Mouse (Mus musculus) forebrain, embryonic 10.5 days (tissue): ENCODE measurements around the gene Hist1h3f. TPM values are rescaled to one million over a fixed set of nuclear protein-coding genes. Genes with fewer than 3 reads are reported as not detected.
"Not testable (repeated sequence)": the region's sequence is repeated elsewhere in the genome, so short reads cannot be mapped to it uniquely, and the experiment has no call there.

Experiments
- DNase-seq: peaks from one replicate; pipeline ENCODE4 v3.0.0-alpha.2; 2017; ENCODE audit warnings: low spot score; ENCODE audit errors: extremely low spot score
- H3K27ac ChIP-seq: fragments of 300-500 bp; sonication (generic); 2 replicates; pipeline ENCODE4 v1.5.1; 2016; ENCODE audit warnings: mild to moderate bottlenecking
- H3K27me3 ChIP-seq: fragments of 300-500 bp; sonication (generic); 2 replicates; pipeline ENCODE4 v1.6.1; 2016; ENCODE audit warnings: mild to moderate bottlenecking; ENCODE audit not compliant: poor library complexity, severe bottlenecking
- H3K36me3 ChIP-seq: fragments of 300-500 bp; sonication (generic); replicated peaks from 2 replicates; pipeline ENCODE4 v1.6.1; 2016; ENCODE audit warnings: mild to moderate bottlenecking, moderate library complexity
- H3K4me1 ChIP-seq: fragments of 300-500 bp; sonication (generic); 2 replicates; pipeline ENCODE4 v1.6.1; 2016
- H3K4me3 ChIP-seq: fragments of 300-500 bp; sonication (generic); 2 replicates; pipeline ENCODE4 v1.5.1; 2016; ENCODE audit warnings: mild to moderate bottlenecking, moderate library complexity
- H3K9me3 ChIP-seq: fragments of 300-500 bp; sonication (generic); 2 replicates; pipeline ENCODE4 v1.6.1; 2016; ENCODE audit warnings: mild to moderate bottlenecking, moderate library complexity
- WGBS: fragments of 180-500 bp; shearing (Covaris S2); methylation state at CpG from one replicate; pipeline ENCODE4 v1.1.7; 2016; 5-methylcytosine and 5-hydroxymethylcytosine counted together
- polyA plus RNA-seq: library from polyadenylated mRNA; unstranded; fragments of >200 nt; fragmentation: Nextera tagmentation; extraction: Ambion mirVana; gene quantifications from 2 replicates; pipeline ENCODE4 v1.2.1, GENCODE M21; 2016

Hist1h3f gene
- polyA plus RNA-seq, 1 experiment from 2014 or later: 1.7 TPM

DNA sequence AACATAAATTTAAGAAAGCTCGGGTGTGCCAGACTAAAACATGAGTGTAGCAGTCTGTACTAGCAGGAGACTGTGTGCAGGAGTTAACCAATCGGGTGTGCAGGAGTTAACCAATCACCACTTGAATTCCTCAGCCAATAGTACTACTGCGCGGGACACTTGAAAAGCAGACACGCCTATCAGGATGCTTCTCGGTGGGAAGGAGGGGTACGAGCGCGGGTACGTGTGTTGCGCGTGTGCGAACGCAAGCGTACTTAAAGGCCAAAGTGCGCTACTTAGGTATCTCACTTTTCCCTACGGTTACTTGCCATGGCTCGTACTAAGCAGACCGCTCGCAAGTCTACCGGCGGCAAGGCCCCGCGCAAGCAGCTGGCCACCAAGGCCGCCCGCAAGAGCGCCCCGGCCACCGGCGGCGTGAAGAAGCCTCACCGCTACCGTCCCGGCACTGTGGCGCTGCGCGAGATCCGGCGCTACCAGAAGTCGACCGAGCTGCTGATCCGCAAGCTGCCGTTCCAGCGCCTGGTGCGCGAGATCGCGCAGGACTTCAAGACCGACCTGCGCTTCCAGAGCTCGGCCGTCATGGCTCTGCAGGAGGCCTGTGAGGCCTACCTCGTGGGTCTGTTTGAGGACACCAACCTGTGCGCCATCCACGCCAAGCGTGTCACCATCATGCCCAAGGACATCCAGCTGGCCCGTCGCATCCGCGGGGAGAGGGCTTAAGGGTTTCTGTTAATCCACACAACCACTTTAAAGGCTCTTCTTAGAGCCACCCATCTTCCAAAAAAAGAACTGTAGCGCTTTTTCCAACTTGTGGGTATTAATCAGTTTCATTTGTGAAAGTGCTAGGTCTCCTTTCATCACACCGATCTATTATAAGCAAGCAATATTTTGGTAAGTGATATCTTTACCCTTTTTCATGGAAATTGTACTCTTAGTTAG is 8.4 kb upstream of the Hist1h3f start, which contains the start of gene Hist1h3g:
Hist1h3g (plus strand) TSS at position 286 of the 939 bp plus-strand sequence.
- H3K9me3 ChIP-seq, H3K27me3 ChIP-seq, H3K36me3 ChIP-seq: not testable (repeated sequence)
- peaks cover 43% of the 10 kb centered on the region for H3K4me1 ChIP-seq
- peak within 1 kb of the TSS; percentile 92 for H3K27ac ChIP-seq
- peak; percentile 90 for DNase-seq
- peak within 1 kb of the TSS; percentile 54 for H3K4me3 ChIP-seq
- under 1% methylated on average over 46 of the region's 62 CpGs for WGBS

DNA sequence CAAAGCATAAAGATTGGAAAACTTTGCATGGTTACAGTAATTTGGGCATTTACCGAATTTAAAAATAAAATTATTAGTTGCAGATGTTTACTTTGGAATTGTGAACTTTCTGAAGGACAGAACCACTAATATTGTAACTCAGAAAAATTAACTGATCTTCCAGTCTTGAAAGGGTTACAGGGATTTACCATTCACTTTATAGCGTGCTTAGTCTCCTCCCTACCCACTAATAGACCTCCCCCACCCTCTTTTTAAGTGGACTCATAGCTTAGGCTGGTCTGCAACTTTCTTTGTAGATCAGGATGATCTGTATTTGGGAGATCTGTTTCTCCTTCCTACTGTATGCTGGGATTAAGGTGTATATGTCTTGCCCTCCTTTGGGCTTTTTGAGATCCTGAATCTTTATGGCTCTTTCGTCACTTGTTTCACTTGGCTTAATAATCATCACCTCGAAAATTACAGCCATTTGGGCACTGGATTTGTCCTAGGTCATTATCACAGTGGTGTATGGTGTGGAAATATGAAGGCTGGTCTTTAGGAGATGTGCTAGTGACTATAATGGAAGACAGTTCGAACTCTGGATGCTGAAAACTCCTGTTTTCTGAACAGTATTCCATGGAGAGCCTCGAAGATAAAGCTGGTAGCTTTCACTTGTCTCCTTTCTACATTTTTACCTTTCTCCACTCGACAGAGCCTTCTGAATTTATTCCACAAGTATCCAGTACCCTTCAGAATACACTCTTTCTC is 7.6 kb upstream of the Hist1h3f start:
- Histone ChIP-seq H3K4me1 (peaks cover 43% of the 10 kb centered on the region), H3K4me3 (peak overlapping the region; percentile 54), H3K9me3 (no peaks in the 10 kb centered on the region), H3K27ac (peak overlapping the region; percentile 92), H3K36me3 (no peaks in the 10 kb centered on the region), H3K27me3 (no peaks in the 10 kb centered on the region)
- DNase-seq: no peak
- 27% methylated on average over 7 of the region's 7 CpGs for WGBS

DNA sequence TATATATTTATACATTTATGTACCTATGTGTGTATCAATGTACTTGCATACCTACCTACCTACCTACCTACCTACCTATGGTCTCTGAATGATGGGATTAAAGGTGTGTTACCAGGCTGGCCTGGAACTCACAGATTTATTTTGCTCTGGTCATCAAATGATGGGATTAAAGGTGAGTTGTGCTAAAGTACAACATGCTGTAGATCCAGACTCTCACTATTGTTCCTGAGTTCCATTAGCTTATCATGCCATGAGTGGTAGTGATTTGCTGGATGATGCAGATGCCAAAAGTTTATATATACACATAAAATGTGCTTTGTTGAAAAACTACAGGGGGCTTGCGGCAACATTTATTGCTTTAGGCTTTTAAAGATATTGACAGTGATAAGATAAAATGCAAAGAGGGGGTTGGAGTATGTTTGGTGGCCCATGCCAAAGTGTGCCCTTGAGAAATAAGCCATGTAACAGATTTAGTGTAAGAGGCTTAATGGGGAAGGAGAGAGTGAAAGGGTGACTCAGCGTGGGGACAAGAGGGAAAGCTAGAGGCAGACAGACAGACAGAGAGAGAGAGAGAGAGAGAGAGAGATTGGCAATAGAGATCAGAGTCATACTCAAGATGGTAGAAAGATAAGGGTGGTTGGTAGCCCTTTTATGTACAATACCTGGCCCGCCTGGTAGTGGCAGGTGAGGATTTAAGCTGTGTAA is 6.7 kb upstream of the Hist1h3f start:
- H3K27me3 ChIP-seq: no peaks in the 10 kb centered on the region
- DNase-seq: no peak
- peak overlapping the region; percentile 54 for H3K4me3 ChIP-seq
- no peaks in the 10 kb centered on the region for H3K9me3 ChIP-seq
- H3K4me1 ChIP-seq: peaks cover 43% of the 10 kb centered on the region
- peak overlapping the region; percentile 92 for H3K27ac ChIP-seq
- no peaks in the 10 kb centered on the region for H3K36me3 ChIP-seq
- 83% methylated on average over 3 of the region's 3 CpGs for WGBS

- H3K4me1 ChIP-seq: peaks cover 38% of the 10 kb centered on the region
- H3K4me3 ChIP-seq: peak overlapping the region; percentile 54; the same call in 1 of the 2 replicates
- peak overlapping the region; percentile 92 for H3K27ac ChIP-seq
- 85% methylated on average over 5 of the region's 5 CpGs for whole genome bisulfite sequencing
- no peak for DNase-seq
- H3K36me3 ChIP-seq: no peaks in the 10 kb centered on the region
- H3K9me3 ChIP-seq: no peaks in the 10 kb centered on the region
- no peaks in the 10 kb centered on the region for H3K27me3 ChIP-seq
Measured at GRCm38 (mm10) chr13:23538249-23538648, 5.6 kb upstream of the Hist1h3f start.

GRCm38 (mm10) chr13:23539821-23540220 is 4.0 kb upstream of the Hist1h3f start:
- not testable (repeated sequence) for H3K27me3 ChIP-seq, DNase-seq, H3K27ac ChIP-seq, H3K36me3 ChIP-seq, H3K9me3 ChIP-seq, H3K4me3 ChIP-seq
- WGBS: 64% methylated on average over 1 of the region's 1 CpGs
- H3K4me1 ChIP-seq: peaks cover 36% of the 10 kb centered on the region

GRCm38 (mm10) chr13:23541497-23541896 is 2.4 kb upstream of the Hist1h3f start:
- peak overlapping the region; percentile 57; the same call in 1 of the 2 replicates for H3K4me3 ChIP-seq
- no peaks in the 10 kb centered on the region for H3K9me3 ChIP-seq
- H3K27ac ChIP-seq: 0 out of 2 replicates have a peak overlapping the region, but pooled peaks have one; percentile 95
- WGBS: 91% methylated on average over 3 of the region's 3 CpGs
- peaks cover 38% of the 10 kb centered on the region for H3K4me1 ChIP-seq
- no peaks in the 10 kb centered on the region for H3K36me3 ChIP-seq
- no peak for DNase-seq
- H3K27me3 ChIP-seq: no peaks in the 10 kb centered on the region

DNA sequence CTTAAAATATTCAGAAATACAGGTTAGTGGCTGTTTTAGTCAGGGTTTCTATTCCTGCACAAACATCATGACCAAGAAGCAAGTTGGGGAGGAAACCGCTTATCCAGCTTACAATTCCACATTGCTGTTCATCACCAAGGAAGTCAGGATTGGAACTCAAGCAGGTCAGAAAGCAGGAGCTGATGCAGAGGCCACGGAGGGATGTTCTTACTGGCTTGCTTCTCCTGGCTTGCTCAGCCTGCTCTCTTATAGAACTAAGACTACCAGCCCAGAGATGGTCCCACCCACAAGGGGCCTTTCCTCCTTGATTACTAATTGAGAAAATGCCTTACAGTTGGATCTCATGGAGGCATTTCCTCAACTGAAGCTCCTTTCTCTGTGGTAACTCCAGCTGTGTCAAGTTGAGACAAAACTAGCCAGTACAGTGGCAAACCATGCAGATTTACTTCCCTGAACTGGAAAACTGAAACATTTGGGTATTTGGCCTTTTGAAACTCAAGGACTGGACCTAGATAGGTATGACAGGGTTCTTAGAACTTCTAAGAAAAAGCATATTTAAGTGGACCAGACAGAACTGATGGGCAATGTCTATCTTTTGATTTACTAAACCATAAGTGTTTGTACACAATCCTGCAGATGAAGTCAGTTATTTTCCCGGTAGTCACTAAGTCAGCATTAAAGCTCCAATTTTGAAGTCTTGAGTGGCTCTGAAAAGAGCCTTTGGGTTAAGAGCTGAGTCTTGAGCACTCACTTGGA is 1.4 kb upstream of the Hist1h3f start:
- Histone ChIP-seq H3K4me1 (peaks cover 32% of the 10 kb centered on the region), H3K27ac (peak overlapping the region; percentile 95), H3K4me3 (peak overlapping the region; percentile 57)
- H3K27me3 ChIP-seq, DNase-seq, H3K36me3 ChIP-seq, H3K9me3 ChIP-seq: not testable (repeated sequence)
- WGBS: 6% methylated on average over 3 of the region's 3 CpGs

- not testable (repeated sequence) for H3K36me3 ChIP-seq, H3K9me3 ChIP-seq, H3K27me3 ChIP-seq
- Histone ChIP-seq H3K4me1 (peaks cover 25% of the 10 kb centered on the region), H3K27ac (peak within 1 kb of the TSS; percentile 95), H3K4me3 (peak within 1 kb of the TSS; percentile 57)
- WGBS: under 1% methylated on average over 32 of the region's 42 CpGs
- DNase-seq: peak; percentile 77
Measured at GRCm38 (mm10) chr13:23542999-23543607, 749 bp upstream of the Hist1h3f start, which contains the start of gene Hist1h2bh. Gene Hist1h2bh, minus strand, starts transcription at chr13:23543392.

DNA sequence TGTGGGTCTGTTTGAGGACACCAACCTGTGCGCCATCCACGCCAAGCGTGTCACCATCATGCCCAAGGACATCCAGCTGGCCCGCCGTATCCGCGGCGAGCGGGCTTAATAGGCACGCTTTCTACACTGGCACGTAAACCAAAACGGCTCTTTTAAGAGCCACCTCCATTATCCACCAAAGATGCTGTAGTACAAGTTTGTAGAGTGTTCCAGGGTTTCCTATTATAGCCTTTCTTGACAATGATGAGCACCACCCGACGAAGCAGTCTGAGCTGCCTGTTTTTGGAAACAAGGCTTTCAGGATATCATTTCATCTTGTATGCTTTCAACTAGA is 902 bp downstream of the Hist1h3f start:
- Histone ChIP-seq H3K4me3 (peak overlapping the region; percentile 57), H3K4me1 (peaks cover 26% of the 10 kb centered on the region), H3K27ac (peak overlapping the region; percentile 95)
- not testable (repeated sequence) for H3K36me3 ChIP-seq, H3K9me3 ChIP-seq, H3K27me3 ChIP-seq
- 0% methylated on average over 14 of the region's 14 CpGs for WGBS
- DNase-seq: peak; percentile 14

- H3K36me3 ChIP-seq: no peaks in the 10 kb centered on the region
- no peaks in the 10 kb centered on the region for H3K9me3 ChIP-seq
- H3K4me3 ChIP-seq: peak overlapping the region; percentile 31; the same call in 1 of the 2 replicates
- no peaks in the 10 kb centered on the region for H3K27me3 ChIP-seq
- peak overlapping the region; percentile 76 for H3K27ac ChIP-seq
- WGBS: 78% methylated on average over 5 of the region's 5 CpGs
- no peak for DNase-seq
- H3K4me1 ChIP-seq: peaks cover 36% of the 10 kb centered on the region
Measured at GRCm38 (mm10) chr13:23546694-23547093, 2.8 kb downstream of the Hist1h3f start.

GRCm38 (mm10) chr13:23550761-23551145 is 6.9 kb downstream of the Hist1h3f start:
- peak overlapping the region; percentile 54 for H3K4me3 ChIP-seq
- H3K27me3 ChIP-seq: no peaks in the 10 kb centered on the region
- H3K36me3 ChIP-seq: no peaks in the 10 kb centered on the region
- H3K27ac ChIP-seq: peak overlapping the region; percentile 98
- no peaks in the 10 kb centered on the region for H3K9me3 ChIP-seq
- DNase-seq: peak; percentile 45
- H3K4me1 ChIP-seq: peaks cover 48% of the 10 kb centered on the region
- WGBS: 10% methylated on average over 3 of the region's 3 CpGs
